Mouse (Mus musculus): ENCODE measurements around the gene Trmt112.

DNA sequence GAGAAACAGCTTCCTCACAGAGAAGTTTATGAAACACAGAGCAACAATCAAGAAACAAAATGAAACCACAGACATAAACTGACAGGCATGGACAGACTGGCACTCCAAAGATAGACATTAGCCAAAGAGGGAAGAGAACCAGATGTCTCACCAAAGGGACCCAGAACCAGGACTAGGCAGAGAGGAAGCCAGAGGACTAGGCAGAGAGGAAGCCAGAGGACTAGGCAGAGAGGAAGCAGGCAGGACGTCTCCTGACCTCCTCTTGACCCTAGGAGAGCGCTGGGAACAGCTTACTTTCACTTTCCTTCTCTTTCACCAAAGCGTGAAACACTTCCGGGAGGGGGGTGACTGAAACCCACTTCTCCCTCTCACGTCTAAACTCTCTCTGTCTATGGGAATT lies 40.1 kb upstream of the Trmt112 start:
- TF ChIP-seq CTCF (IDR thresholded peaks at IDR 0.05; ENCODE audit: control insufficient read depth, insufficient read depth, low read length) (no peak), POLR2A (IDR thresholded peaks at IDR 0.05; ENCODE audit: borderline replicate concordance, control insufficient read depth, low read depth, low read length) (no peak)
